21 mouse cellular contexts compared by ENCODE assay signal in genomic region chr14:118930777-118931176, GRCm38 (mm10). TPM values are rescaled to one million over a fixed set of nuclear protein-coding genes. Genes with fewer than 3 reads are reported as not detected.
A peak's percentile ranks its signal among the peaks of the same experiment; 100 is the strongest.
DNase-seq lines count a peak whose midpoint lies in the region; ATAC-seq and TF ChIP-seq lines count a peak whose summit lies in the region.
"Had no signal": no experiment of that assay in that cellular context is flagged by ENCODE, and none has a peak within 500 bp of the region (broad histone marks: within the 10 kb centered on the region; RNA-seq: fewer than 3 reads in every experiment).

No protein-coding gene starts in this region.

- in situ Hi-C loops in Patski (cut with MboI; ENCODE audit: low pct_unique_long_range_greater_than_20kb), result no loop called here

- H3K27ac ChIP-seq in intestine, embryonic 15.5 days, result no peak overlapping the region
- H3K27ac ChIP-seq in intestine, postnatal 0 days (ENCODE audit: low read depth, low read length), result no peak overlapping the region
- H3K27ac ChIP-seq in intestine, embryonic 16.5 days (ENCODE audit: low read length), result no peak overlapping the region
- H3K27ac ChIP-seq in stomach, embryonic 16.5 days (ENCODE audit: low read length), result no peak overlapping the region
- H3K27ac ChIP-seq: embryonic facial prominence, embryonic 13.5 days; forebrain, embryonic 15.5 days; heart, adult 2 months; heart, embryonic 15.5 days; hindbrain, embryonic 10.5 days; hindbrain, embryonic 14.5 days had no signal

- CTCF ChIA-PET in Patski (lab: Charles Lee), result no interaction called here

- WGBS in intestine, embryonic 15.5 days, result 68% methylated on average over 2 of the region's 2 CpGs
- WGBS in intestine, postnatal 0 days, result 62% methylated on average over 2 of the region's 2 CpGs
- WGBS in intestine, embryonic 16.5 days, result 66% methylated on average over 2 of the region's 2 CpGs
- 75% methylated on average over 2 of the region's 2 CpGs for WGBS in stomach, embryonic 16.5 days
- 56% methylated on average over 2 of the region's 2 CpGs for WGBS in lung, adult 2 months

- H3K9me3 ChIP-seq in intestine, embryonic 15.5 days, result no peaks in the 10 kb centered on the region
- H3K9me3 ChIP-seq in intestine, postnatal 0 days (ENCODE audit: control insufficient read depth), result no peaks in the 10 kb centered on the region
- H3K9me3 ChIP-seq in intestine, embryonic 16.5 days (ENCODE audit: control insufficient read depth, low read length), result no peaks in the 10 kb centered on the region
- H3K9me3 ChIP-seq in stomach, embryonic 16.5 days (replicated peaks; ENCODE audit: control insufficient read depth, low read length), result no peaks in the 10 kb centered on the region
- H3K9me3 ChIP-seq: embryonic facial prominence, embryonic 13.5 days; forebrain, embryonic 15.5 days; G1E; heart, embryonic 15.5 days; hindbrain, embryonic 10.5 days had no signal

- H3K36me3 ChIP-seq in intestine, embryonic 15.5 days, result no peaks in the 10 kb centered on the region
- H3K36me3 ChIP-seq in intestine, postnatal 0 days (ENCODE audit: control insufficient read depth, insufficient read depth), result no peaks in the 10 kb centered on the region
- H3K36me3 ChIP-seq in intestine, embryonic 16.5 days (ENCODE audit: control insufficient read depth, insufficient read depth, low read length), result no peaks in the 10 kb centered on the region
- no peaks in the 10 kb centered on the region for H3K36me3 ChIP-seq in stomach, embryonic 16.5 days (ENCODE audit: control insufficient read depth, insufficient read depth, low read length)
- H3K36me3 ChIP-seq: embryonic facial prominence, embryonic 13.5 days; forebrain, embryonic 15.5 days; G1E; heart, embryonic 15.5 days; hindbrain, embryonic 10.5 days had no signal

- H3K4me1 ChIP-seq in intestine, embryonic 15.5 days (replicated peaks), result no peaks in the 10 kb centered on the region
- no peaks in the 10 kb centered on the region for H3K4me1 ChIP-seq in intestine, postnatal 0 days (replicated peaks; ENCODE audit: control insufficient read depth, insufficient read depth, low read length)
- 0 out of 2 replicates have a peak, but pooled peaks cover 3% of the 10 kb centered on the region for H3K4me1 ChIP-seq in intestine, embryonic 16.5 days (ENCODE audit: control insufficient read depth, insufficient read depth, low read length)
- no peaks in the 10 kb centered on the region for H3K4me1 ChIP-seq in stomach, embryonic 16.5 days (ENCODE audit: control insufficient read depth, insufficient read depth, low read length)
- peaks cover 5% of the 10 kb centered on the region; the same call in 1 of the 2 replicates for H3K4me1 ChIP-seq in lung, adult 2 months (ENCODE audit: control insufficient read depth, insufficient read depth, low read length)
- H3K4me1 ChIP-seq: heart, embryonic 15.5 days had no signal

- 0 out of 2 replicates have a peak, but pooled peaks have one; percentile 24 for ATAC-seq in intestine, embryonic 15.5 days
- no peak for ATAC-seq in intestine, postnatal 0 days
- ATAC-seq in Patski, result peak; percentile 24
- ATAC-seq in intestine, embryonic 16.5 days, result 0 out of 2 replicates have a peak, but pooled peaks have one; percentile 32
- ATAC-seq in stomach, embryonic 16.5 days (ENCODE audit: insufficient read depth, low FRiP score), result 0 out of 2 replicates have a peak, but pooled peaks have one; percentile 46
- ATAC-seq: CD4-positive, CD25-positive, alpha-beta regulatory T cell, adult 4 months; forebrain, embryonic 15.5 days had no signal

- POLR2A ChIA-PET in Patski (lab: Charles Lee), result no interaction called here

- no peaks in the 10 kb centered on the region for H3K27me3 ChIP-seq in intestine, embryonic 15.5 days (replicated peaks)
- no peaks in the 10 kb centered on the region for H3K27me3 ChIP-seq in intestine, postnatal 0 days (replicated peaks; ENCODE audit: control insufficient read depth, insufficient read depth, low read length)
- no peaks in the 10 kb centered on the region for H3K27me3 ChIP-seq in Patski
- H3K27me3 ChIP-seq in intestine, embryonic 16.5 days (replicated peaks; ENCODE audit: control insufficient read depth, insufficient read depth, low read length), result no peaks in the 10 kb centered on the region
- H3K27me3 ChIP-seq in stomach, embryonic 16.5 days (ENCODE audit: control insufficient read depth, insufficient read depth, low read length), result no peaks in the 10 kb centered on the region
- H3K27me3 ChIP-seq: embryonic facial prominence, embryonic 13.5 days; forebrain, embryonic 15.5 days; heart, embryonic 15.5 days had no signal

- no peak overlapping the region for H3K4me2 ChIP-seq in intestine, embryonic 15.5 days (replicated peaks)
- no peak overlapping the region for H3K4me2 ChIP-seq in intestine, postnatal 0 days (replicated peaks; ENCODE audit: low read depth)
- no peak overlapping the region for H3K4me2 ChIP-seq in intestine, embryonic 16.5 days (ENCODE audit: low read depth, low read length)
- no peak overlapping the region for H3K4me2 ChIP-seq in stomach, embryonic 16.5 days (ENCODE audit: low read depth, low read length)
- H3K4me2 ChIP-seq: embryonic facial prominence, embryonic 13.5 days; forebrain, embryonic 15.5 days; heart, embryonic 11.5 days; heart, embryonic 15.5 days; hindbrain, embryonic 14.5 days had no signal

- TF ChIP-seq POLR2A in lung, adult 2 months (IDR thresholded peaks at IDR 0.05; ENCODE audit: borderline replicate concordance, extremely low read depth, low read depth, low read length), result no peak

- DNase-seq in Patski (ENCODE audit: low read depth, low spot score), result no peak
- no peak for DNase-seq in lung, adult 2 months
- DNase-seq in lung, postnatal 25 days (ENCODE audit: low spot score), result no peak
- DNase-seq: adrenal gland, postnatal 10 days; cerebellum, adult 11 months; cerebellum, adult 9-10 months; cerebellum, postnatal 25 days; gastrocnemius, postnatal 10 days; heart, adult 2 months had no signal

- no peak overlapping the region for H3K4me3 ChIP-seq in intestine, embryonic 15.5 days (replicated peaks)
- H3K4me3 ChIP-seq in intestine, postnatal 0 days (ENCODE audit: low read depth, low read length), result no peak overlapping the region
- no peak overlapping the region for H3K4me3 ChIP-seq in intestine, embryonic 16.5 days (ENCODE audit: low read length)
- no peak overlapping the region for H3K4me3 ChIP-seq in stomach, embryonic 16.5 days (replicated peaks; ENCODE audit: low read length)
- no peak overlapping the region for H3K4me3 ChIP-seq in lung, adult 2 months (replicated peaks; ENCODE audit: extremely low read depth, low read depth, low read length)
- H3K4me3 ChIP-seq: embryonic facial prominence, embryonic 13.5 days; forebrain, embryonic 15.5 days; heart, adult 2 months; heart, embryonic 15.5 days; hindbrain, embryonic 10.5 days had no signal

- TF ChIP-seq CTCF in intestine, postnatal 0 days (IDR thresholded peaks at IDR 0.05; ENCODE audit: low read depth), result no peak
- no peak for TF ChIP-seq CTCF in Patski (IDR thresholded peaks at IDR 0.05)
- TF ChIP-seq CTCF in lung, adult 2 months (IDR thresholded peaks at IDR 0.05; ENCODE audit: insufficient read depth, low read length), result no peak

- no peak overlapping the region for H3K9ac ChIP-seq in intestine, embryonic 15.5 days
- no peak overlapping the region for H3K9ac ChIP-seq in intestine, postnatal 0 days (ENCODE audit: low read depth, low read length)
- no peak overlapping the region for H3K9ac ChIP-seq in intestine, embryonic 16.5 days (ENCODE audit: low read depth, low read length)
- no peak overlapping the region for H3K9ac ChIP-seq in stomach, embryonic 16.5 days (ENCODE audit: low read length)
- H3K9ac ChIP-seq: embryonic facial prominence, embryonic 13.5 days; forebrain, embryonic 15.5 days; heart, embryonic 15.5 days; hindbrain, embryonic 14.5 days had no signal

RNA-seq across cellular contexts. Expression of gene Dzip1, which starts 5.5 kb away (rescaled TPM):
- 10.2 and 10.9 TPM in 2 replicates for polyA plus RNA-seq in intestine, embryonic 15.5 days (2015; fragmentation: Nextera tagmentation; extraction: Ambion mirVana)
- polyA plus RNA-seq in intestine, postnatal 0 days (2015; fragmentation: Nextera tagmentation; extraction: Ambion mirVana), result 2.7 and 3.2 TPM in 2 replicates
- 32.3 TPM for polyA plus RNA-seq in Patski (2021)
- polyA plus RNA-seq in intestine, embryonic 16.5 days (2015; fragmentation: Nextera tagmentation; extraction: Ambion mirVana), result 5.9 and 6.8 TPM in 2 replicates
- polyA plus RNA-seq in stomach, embryonic 16.5 days (2015; fragmentation: Nextera tagmentation; extraction: Ambion mirVana), result 9.5 and 10.1 TPM in 2 replicates
- 7.5 and 8.3 TPM in 2 replicates for polyA plus RNA-seq in lung, adult 2 months (2012; rRNA removed)

RNA-seq across cellular contexts. Expression of gene Dnajc3, which starts 7.0 kb away (rescaled TPM):
- 48.4 and 57.0 TPM in 2 replicates for polyA plus RNA-seq in intestine, embryonic 15.5 days (2015; fragmentation: Nextera tagmentation; extraction: Ambion mirVana)
- polyA plus RNA-seq in intestine, postnatal 0 days (2015; fragmentation: Nextera tagmentation; extraction: Ambion mirVana), result 37.6 and 38.1 TPM in 2 replicates
- 73.5 TPM for polyA plus RNA-seq in Patski (2021)
- polyA plus RNA-seq in intestine, embryonic 16.5 days (2015; fragmentation: Nextera tagmentation; extraction: Ambion mirVana), result 47.0 and 51.6 TPM in 2 replicates
- 60.1 and 70.5 TPM in 2 replicates for polyA plus RNA-seq in stomach, embryonic 16.5 days (2015; fragmentation: Nextera tagmentation; extraction: Ambion mirVana)
- 20.9 and 22.7 TPM in 2 replicates for polyA plus RNA-seq in lung, adult 2 months (2012; rRNA removed)
